Mouse (Mus musculus): ENCODE results near the gene Abhd6. TPM values are rescaled to one million over a fixed set of nuclear protein-coding genes. Genes with fewer than 3 reads are reported as not detected.

Abhd6 gene
- polyA plus RNA-seq, 1 experiment from 2014 or later, result 21.4 TPM

DNA sequence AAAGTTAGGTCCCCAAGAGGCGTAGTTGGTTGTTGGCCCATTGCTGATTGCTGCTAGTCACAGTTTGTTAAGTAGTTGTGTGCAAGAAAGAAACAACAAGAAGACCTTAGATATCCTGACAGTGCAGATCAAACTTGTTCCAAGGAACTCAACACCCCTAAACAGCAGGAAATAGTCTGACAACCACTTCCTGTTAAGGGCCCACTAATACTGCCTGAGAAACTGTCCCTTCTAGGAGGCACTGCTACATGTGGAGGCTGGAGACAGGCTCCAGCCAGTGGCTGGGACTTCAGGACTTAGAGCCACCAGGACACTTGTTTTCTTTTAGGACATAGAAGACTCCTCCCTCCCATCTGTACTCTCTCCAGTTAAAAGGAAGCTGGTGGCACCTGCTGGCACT is 25.2 kb upstream of the Abhd6 start:
- Histone ChIP-seq H3K4me2 (replicated peaks) (no peak overlapping the region), H3K27me3 (no peaks in the 10 kb centered on the region), H3K27ac (no peak overlapping the region), H3K4me3 (no peak overlapping the region), H3K9me3 (no peaks in the 10 kb centered on the region), H3K4me1 (no peaks in the 10 kb centered on the region), H3K9ac (no peak overlapping the region), H3K36me3 (no peaks in the 10 kb centered on the region)
- no peak for ATAC-seq (ENCODE audit: insufficient number of reproducible peaks, insufficient read depth, low FRiP score, low TSS enrichment)
- WGBS, result 97% methylated on average over 1 of the region's 1 CpGs

- WGBS, result 71% methylated on average over 1 of the region's 1 CpGs
- Histone ChIP-seq H3K4me3 (no peak overlapping the region), H3K27me3 (no peaks in the 10 kb centered on the region), H3K4me2 (replicated peaks) (no peak overlapping the region), H3K9me3 (no peaks in the 10 kb centered on the region), H3K4me1 (no peaks in the 10 kb centered on the region), H3K36me3 (no peaks in the 10 kb centered on the region), H3K9ac (no peak overlapping the region), H3K27ac (no peak overlapping the region)
- no peak for ATAC-seq (ENCODE audit: insufficient number of reproducible peaks, insufficient read depth, low FRiP score, low TSS enrichment)
Measured at GRCm38 (mm10) chr14:7978183-7978582, 24.5 kb upstream of the Abhd6 start.

- Histone ChIP-seq H3K27ac (no peak overlapping the region), H3K36me3 (no peaks in the 10 kb centered on the region), H3K9ac (no peak overlapping the region), H3K4me1 (no peaks in the 10 kb centered on the region), H3K4me3 (no peak overlapping the region), H3K9me3 (no peaks in the 10 kb centered on the region), H3K27me3 (no peaks in the 10 kb centered on the region), H3K4me2 (replicated peaks) (no peak overlapping the region)
- 91% methylated on average over 1 of the region's 1 CpGs for WGBS
- no peak for ATAC-seq (ENCODE audit: insufficient number of reproducible peaks, insufficient read depth, low FRiP score, low TSS enrichment)
Measured at GRCm38 (mm10) chr14:7981226-7981625, 21.5 kb upstream of the Abhd6 start.

DNA sequence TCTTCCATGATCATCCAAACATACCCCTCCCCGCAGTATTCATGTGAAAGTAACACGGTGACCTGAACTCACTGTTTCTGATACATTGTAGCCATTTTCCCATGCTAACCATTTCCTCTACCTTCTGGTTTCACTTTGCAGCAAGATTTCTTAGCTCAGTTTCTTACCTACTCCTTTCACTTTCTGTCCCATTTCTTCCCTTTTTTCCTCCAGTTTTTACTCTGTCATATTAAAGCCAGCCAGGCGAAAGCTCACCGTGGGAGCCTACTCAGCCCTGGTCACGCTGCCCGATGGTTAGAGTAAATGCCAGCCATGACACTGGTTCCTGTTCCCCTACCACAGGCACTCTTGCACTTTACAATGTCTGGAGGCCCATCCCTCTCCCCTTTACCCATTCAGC is 15.8 kb upstream of the Abhd6 start:
- no peaks in the 10 kb centered on the region for H3K27me3 ChIP-seq
- WGBS, result 93% methylated on average over 6 of the region's 6 CpGs
- ATAC-seq (ENCODE audit: insufficient number of reproducible peaks, insufficient read depth, low FRiP score, low TSS enrichment), result no peak

GRCm38 (mm10) chr14:7989371-7989770 is 13.3 kb upstream of the Abhd6 start:
- Histone ChIP-seq H3K4me2 (replicated peaks) (no peak overlapping the region), H3K36me3 (no peaks in the 10 kb centered on the region), H3K4me3 (no peak overlapping the region), H3K27me3 (no peaks in the 10 kb centered on the region), H3K9me3 (no peaks in the 10 kb centered on the region), H3K4me1 (no peaks in the 10 kb centered on the region), H3K27ac (no peak overlapping the region), H3K9ac (no peak overlapping the region)
- 58% methylated on average over 1 of the region's 1 CpGs for WGBS
- no peak for ATAC-seq (ENCODE audit: insufficient number of reproducible peaks, insufficient read depth, low FRiP score, low TSS enrichment)

More for the DNA sequence above, 15.8 kb upstream of the Abhd6 start:
- Histone ChIP-seq H3K4me3 (no peak overlapping the region), H3K9ac (no peak overlapping the region), H3K27ac (no peak overlapping the region), H3K9me3 (no peaks in the 10 kb centered on the region), H3K4me2 (replicated peaks) (no peak overlapping the region), H3K4me1 (no peaks in the 10 kb centered on the region), H3K36me3 (no peaks in the 10 kb centered on the region)

- Histone ChIP-seq H3K36me3 (no peaks in the 10 kb centered on the region), H3K4me1 (no peaks in the 10 kb centered on the region), H3K27ac (no peak overlapping the region), H3K4me2 (replicated peaks) (no peak overlapping the region), H3K9ac (no peak overlapping the region), H3K27me3 (no peaks in the 10 kb centered on the region), H3K4me3 (no peak overlapping the region), H3K9me3 (no peaks in the 10 kb centered on the region)
- 81% methylated on average over 3 of the region's 3 CpGs for WGBS
- no peak for ATAC-seq (ENCODE audit: insufficient number of reproducible peaks, insufficient read depth, low FRiP score, low TSS enrichment)
Measured at GRCm38 (mm10) chr14:7989961-7990360, 12.7 kb upstream of the Abhd6 start.

DNA sequence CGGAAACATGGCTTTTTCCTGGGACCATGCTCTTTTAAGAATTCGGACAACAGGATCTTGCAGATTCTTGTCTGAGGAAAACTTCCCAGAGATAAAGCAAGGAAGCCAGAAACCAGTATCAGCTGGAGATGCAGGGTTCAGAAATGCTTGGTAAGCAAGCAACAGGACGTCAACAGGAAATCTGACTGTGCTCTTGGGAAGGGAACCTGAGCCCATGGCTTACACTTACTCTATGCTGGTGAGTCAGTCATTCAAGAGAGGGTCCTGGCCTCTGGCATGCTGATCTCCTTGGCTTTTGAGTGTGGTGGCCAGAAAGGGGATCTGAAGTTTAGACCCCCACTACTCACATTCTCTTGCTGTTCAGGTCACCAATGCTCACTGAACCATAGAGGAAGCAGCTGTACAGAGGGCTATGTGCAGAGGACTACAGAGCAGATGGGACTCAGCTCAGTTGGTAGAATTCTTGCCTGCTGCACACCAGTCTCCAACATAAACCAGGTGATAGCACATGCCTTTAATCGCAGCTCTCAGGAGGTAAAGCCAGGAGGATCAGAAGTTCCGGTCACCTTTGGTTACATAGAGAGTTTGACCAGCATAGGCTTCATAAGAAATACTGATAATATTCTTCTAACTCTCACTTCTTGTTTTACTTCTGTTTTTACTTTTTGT is 11.5 kb upstream of the Abhd6 start:
- Histone ChIP-seq H3K9ac (no peak overlapping the region), H3K36me3 (no peaks in the 10 kb centered on the region), H3K4me2 (replicated peaks) (no peak overlapping the region), H3K27me3 (no peaks in the 10 kb centered on the region), H3K4me3 (no peak overlapping the region), H3K9me3 (no peaks in the 10 kb centered on the region), H3K4me1 (no peaks in the 10 kb centered on the region), H3K27ac (no peak overlapping the region)
- ATAC-seq (ENCODE audit: insufficient number of reproducible peaks, insufficient read depth, low FRiP score, low TSS enrichment), result no peak
- 77% methylated on average over 5 of the region's 5 CpGs for WGBS

- Histone ChIP-seq H3K9me3 (no peaks in the 10 kb centered on the region), H3K27ac (no peak overlapping the region), H3K4me3 (no peak overlapping the region), H3K9ac (no peak overlapping the region), H3K4me1 (no peaks in the 10 kb centered on the region), H3K27me3 (no peaks in the 10 kb centered on the region), H3K36me3 (no peaks in the 10 kb centered on the region), H3K4me2 (replicated peaks) (no peak overlapping the region)
- no peak for ATAC-seq (ENCODE audit: insufficient number of reproducible peaks, insufficient read depth, low FRiP score, low TSS enrichment)
- 68% methylated on average over 6 of the region's 6 CpGs for WGBS
Measured at GRCm38 (mm10) chr14:7992158-7992557, 10.5 kb upstream of the Abhd6 start.

DNA sequence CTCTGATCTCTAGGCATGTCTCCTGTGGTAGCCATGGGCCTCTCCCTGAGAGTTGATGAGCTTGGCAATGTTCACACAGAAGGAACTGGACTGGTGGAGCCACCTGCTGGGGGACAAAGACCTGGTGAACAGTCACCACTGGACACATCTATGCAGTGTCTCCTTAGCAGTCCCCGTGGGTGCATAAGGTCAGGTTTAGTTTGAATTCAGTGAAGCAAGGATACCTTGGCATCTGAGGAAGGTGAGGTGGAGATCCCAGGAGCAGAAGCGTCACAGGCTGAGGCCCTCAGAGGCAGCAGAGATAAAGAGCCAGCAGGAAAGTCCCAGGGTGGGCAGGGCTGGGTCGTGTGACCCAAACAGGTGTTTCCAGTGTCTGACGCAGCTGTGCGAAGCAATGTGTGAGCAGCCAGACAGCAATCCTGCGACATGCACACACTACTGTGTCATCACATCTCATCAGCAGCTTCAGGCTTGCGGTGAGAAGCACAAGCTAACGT is 8.4 kb upstream of the Abhd6 start, which contains the start of gene Dnase1l3:
Gene Dnase1l3, minus strand, starts transcription at position 303 of the 497 bp plus-strand sequence.
- no peak within 1 kb of the TSS for H3K9ac ChIP-seq
- H3K4me1 ChIP-seq, result no peaks in the 10 kb centered on the region
- ATAC-seq (ENCODE audit: insufficient number of reproducible peaks, insufficient read depth, low FRiP score, low TSS enrichment), result no peak
- H3K4me3 ChIP-seq, result no peak within 1 kb of the TSS
- no peaks in the 10 kb centered on the region for H3K36me3 ChIP-seq
- no peak within 1 kb of the TSS for H3K27ac ChIP-seq
- H3K4me2 ChIP-seq (replicated peaks), result no peak within 1 kb of the TSS
- no peaks in the 10 kb centered on the region for H3K27me3 ChIP-seq
- H3K9me3 ChIP-seq, result no peaks in the 10 kb centered on the region
- 72% methylated on average over 8 of the region's 8 CpGs for WGBS

GRCm38 (mm10) chr14:7997255-7997696 is 5.4 kb upstream of the Abhd6 start:
- H3K27me3 ChIP-seq, result peaks cover 27% of the 10 kb centered on the region
- no peaks in the 10 kb centered on the region for H3K9me3 ChIP-seq
- H3K4me1 ChIP-seq, result peaks cover 6% of the 10 kb centered on the region; the same call in 1 of the 2 replicates
- no peaks in the 10 kb centered on the region for H3K36me3 ChIP-seq
- no peak for ATAC-seq (ENCODE audit: insufficient number of reproducible peaks, insufficient read depth, low FRiP score, low TSS enrichment)
- H3K4me3 ChIP-seq, result no peak overlapping the region
- H3K9ac ChIP-seq, result no peak overlapping the region
- H3K27ac ChIP-seq, result no peak overlapping the region
- peak overlapping the region; percentile 12; the same call in 1 of the 2 replicates for H3K4me2 ChIP-seq (replicated peaks)
- WGBS, result under 1% methylated on average over 15 of the region's 15 CpGs

DNA sequence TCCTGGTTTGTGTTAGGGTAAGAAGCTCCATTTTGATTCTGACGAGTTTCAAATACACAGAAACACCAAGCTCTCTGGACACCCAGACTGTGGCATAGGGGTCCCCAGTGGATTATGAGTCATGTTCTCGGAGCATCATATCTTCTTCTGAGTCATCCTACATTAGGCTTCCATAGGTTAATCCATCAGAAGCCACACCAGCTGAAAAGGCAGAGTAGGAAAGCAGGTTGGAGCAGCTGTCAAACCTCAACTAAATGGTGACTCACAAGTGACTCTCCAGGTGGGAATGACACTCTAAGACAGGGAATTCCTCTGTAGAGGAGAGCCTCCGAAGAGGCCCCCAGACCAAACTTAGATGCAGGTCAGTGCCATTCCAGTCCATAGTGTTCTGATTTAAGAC is 3.7 kb upstream of the Abhd6 start:
- H3K4me2 ChIP-seq (replicated peaks), result no peak overlapping the region
- H3K27me3 ChIP-seq, result peaks cover 30% of the 10 kb centered on the region
- H3K4me3 ChIP-seq, result no peak overlapping the region
- ATAC-seq (ENCODE audit: insufficient number of reproducible peaks, insufficient read depth, low FRiP score, low TSS enrichment), result no peak
- no peaks in the 10 kb centered on the region for H3K9me3 ChIP-seq
- peaks cover 13% of the 10 kb centered on the region; the same call in 1 of the 2 replicates for H3K4me1 ChIP-seq
- no peak overlapping the region for H3K9ac ChIP-seq
- H3K27ac ChIP-seq, result no peak overlapping the region
- 72% methylated on average over 3 of the region's 3 CpGs for WGBS
- H3K36me3 ChIP-seq, result no peaks in the 10 kb centered on the region

DNA sequence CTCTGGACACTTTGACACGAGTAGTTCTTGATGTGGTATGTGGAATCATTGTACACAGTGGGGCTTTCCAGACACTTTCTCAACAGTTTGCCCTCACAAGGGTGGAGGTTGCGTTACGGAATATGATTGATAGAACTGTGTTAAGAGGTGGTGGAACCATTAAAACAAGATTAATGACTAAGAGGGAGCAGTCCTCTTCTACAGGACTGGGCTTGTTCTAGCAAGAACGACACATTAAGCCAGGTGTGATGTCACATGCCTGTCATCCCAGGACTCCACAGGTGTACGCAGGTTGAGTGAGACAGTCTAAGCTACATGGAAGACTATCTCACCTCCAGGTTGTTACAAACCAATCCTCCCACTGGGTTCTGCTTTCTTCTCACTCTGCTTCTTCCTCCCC is 3.3 kb upstream of the Abhd6 start:
- Histone ChIP-seq H3K27ac (no peak overlapping the region), H3K9me3 (no peaks in the 10 kb centered on the region), H3K9ac (no peak overlapping the region), H3K4me3 (no peak overlapping the region), H3K4me2 (replicated peaks) (no peak overlapping the region), H3K4me1 (peaks cover 17% of the 10 kb centered on the region; the same call in 1 of the 2 replicates), H3K36me3 (no peaks in the 10 kb centered on the region), H3K27me3 (peaks cover 30% of the 10 kb centered on the region)
- 80% methylated on average over 5 of the region's 5 CpGs for WGBS
- ATAC-seq (ENCODE audit: insufficient number of reproducible peaks, insufficient read depth, low FRiP score, low TSS enrichment), result no peak

Measured in embryonic facial prominence, embryonic 12.5 days (tissue).